Mouse (Mus musculus): ENCODE data around the gene Cobl. TPM values are rescaled to one million over a fixed set of nuclear protein-coding genes. Genes with fewer than 3 reads are reported as not detected.

Cobl gene
- total RNA-seq, 1 experiment: 36.5 TPM

- no peak for TF ChIP-seq CHD2 (IDR thresholded peaks at IDR 0.05; ENCODE audit: low read depth, low read length)
- no peak for TF ChIP-seq ZC3H11A (IDR thresholded peaks at IDR 0.05; ENCODE audit: borderline replicate concordance, low read depth, low read length)
- DNase-seq (ENCODE audit: low read depth, low spot score): no peak
- in situ Hi-C loops (cut with MboI; ENCODE audit: low sequenced_read_pairs in 2 of 2, unreplicated experiment in 2 of 2): no loop called here
These were observed 19.5 kb downstream of the Cobl start for GRCm38 (mm10) chr11:12445222-12445621.

GRCm38 (mm10) chr11:12444215-12444614 is 20.5 kb downstream of the Cobl start:
- no peak for DNase-seq (ENCODE audit: low read depth, low spot score)
- no peak for TF ChIP-seq ZC3H11A (IDR thresholded peaks at IDR 0.05; ENCODE audit: borderline replicate concordance, low read depth, low read length)
- no peak for TF ChIP-seq ZNF384 (IDR thresholded peaks at IDR 0.05; ENCODE audit: low read depth, low read length)
- TF ChIP-seq CHD2 (IDR thresholded peaks at IDR 0.05; ENCODE audit: low read depth, low read length): no peak
- TF ChIP-seq MAFK (IDR thresholded peaks at IDR 0.05; ENCODE audit: insufficient read depth, low read depth, low read length): no peak
- no peak for TF ChIP-seq HCFC1 (IDR thresholded peaks at IDR 0.05; ENCODE audit: borderline replicate concordance, insufficient read depth, low read length)
- Histone ChIP-seq H3K36me3 (ENCODE audit: control insufficient read depth, insufficient read depth, low read length, poor library complexity, severe bottlenecking) (no peaks in the 10 kb centered on the region; the same call in 1 of the 2 replicates), H3K4me3 (ENCODE audit: insufficient read depth in 1 of 2, low read depth in 1 of 2, low read length in 2 of 2, poor library complexity in 1 of 2, severe bottlenecking in 1 of 2) (no peak overlapping the region), H3K27ac (ENCODE audit: insufficient read depth, low read depth, low read length, poor library complexity, severe bottlenecking) (no peak overlapping the region), H3K9ac (ENCODE audit: insufficient read depth, low read depth, low read length, poor library complexity, severe bottlenecking) (no peak overlapping the region), H3K4me1 (ENCODE audit: control insufficient read depth in 2 of 2, insufficient read depth in 2 of 2, low read length in 2 of 2, poor library complexity in 1 of 2) (peaks cover 6% of the 10 kb centered on the region in 2 experiments; a peak in 3 of 4 replicates), H3K9me3 (ENCODE audit: control insufficient read depth, insufficient read depth, low read depth, low read length) (no peaks in the 10 kb centered on the region)
- in situ Hi-C loops (cut with MboI; ENCODE audit: low sequenced_read_pairs in 2 of 2, unreplicated experiment in 2 of 2): no loop called here

More at GRCm38 (mm10) chr11:12445222-12445621, 19.5 kb downstream of the Cobl start:
- Histone ChIP-seq H3K4me1 (ENCODE audit: control insufficient read depth in 2 of 2, insufficient read depth in 2 of 2, low read length in 2 of 2, poor library complexity in 1 of 2) (peaks cover 6% of the 10 kb centered on the region in 2 experiments; a peak in 3 of 4 replicates), H3K4me3 (ENCODE audit: insufficient read depth in 1 of 2, low read depth in 1 of 2, low read length in 2 of 2, poor library complexity in 1 of 2, severe bottlenecking in 1 of 2) (no peak overlapping the region), H3K9ac (ENCODE audit: insufficient read depth, low read depth, low read length, poor library complexity, severe bottlenecking) (no peak overlapping the region), H3K27ac (ENCODE audit: insufficient read depth, low read depth, low read length, poor library complexity, severe bottlenecking) (no peak overlapping the region), H3K9me3 (ENCODE audit: control insufficient read depth, insufficient read depth, low read depth, low read length) (no peaks in the 10 kb centered on the region), H3K36me3 (ENCODE audit: control insufficient read depth, insufficient read depth, low read length, poor library complexity, severe bottlenecking) (no peaks in the 10 kb centered on the region; the same call in 1 of the 2 replicates)

- Histone ChIP-seq H3K9ac (ENCODE audit: insufficient read depth, low read depth, low read length, poor library complexity, severe bottlenecking) (no peak overlapping the region), H3K4me1 (ENCODE audit: control insufficient read depth in 2 of 2, insufficient read depth in 2 of 2, low read length in 2 of 2, poor library complexity in 1 of 2) (peaks cover 6% of the 10 kb centered on the region in 2 experiments; a peak in 3 of 4 replicates), H3K4me3 (ENCODE audit: insufficient read depth in 1 of 2, low read depth in 1 of 2, low read length in 2 of 2, poor library complexity in 1 of 2, severe bottlenecking in 1 of 2) (no peak overlapping the region), H3K36me3 (ENCODE audit: control insufficient read depth, insufficient read depth, low read length, poor library complexity, severe bottlenecking) (no peaks in the 10 kb centered on the region; the same call in 1 of the 2 replicates), H3K9me3 (ENCODE audit: control insufficient read depth, insufficient read depth, low read depth, low read length) (no peaks in the 10 kb centered on the region), H3K27ac (ENCODE audit: insufficient read depth, low read depth, low read length, poor library complexity, severe bottlenecking) (no peak overlapping the region)
- in situ Hi-C loops (cut with MboI; ENCODE audit: low sequenced_read_pairs in 2 of 2, unreplicated experiment in 2 of 2): no loop called here
- no peak for DNase-seq (ENCODE audit: low read depth, low spot score)
- TF ChIP-seq CHD2 (IDR thresholded peaks at IDR 0.05; ENCODE audit: low read depth, low read length): no peak
- no peak for TF ChIP-seq HCFC1 (IDR thresholded peaks at IDR 0.05; ENCODE audit: borderline replicate concordance, insufficient read depth, low read length)
- TF ChIP-seq ZNF384 (IDR thresholded peaks at IDR 0.05; ENCODE audit: low read depth, low read length): no peak
- no peak for TF ChIP-seq MAFK (IDR thresholded peaks at IDR 0.05; ENCODE audit: insufficient read depth, low read depth, low read length)
- TF ChIP-seq ZC3H11A (IDR thresholded peaks at IDR 0.05; ENCODE audit: borderline replicate concordance, low read depth, low read length): no peak
These were observed 21.1 kb downstream of the Cobl start for GRCm38 (mm10) chr11:12443614-12444013.

- no peak for DNase-seq (ENCODE audit: low read depth, low spot score)
- no peaks in the 10 kb centered on the region; the same call in 1 of the 2 replicates for H3K36me3 ChIP-seq (ENCODE audit: control insufficient read depth, insufficient read depth, low read length, poor library complexity, severe bottlenecking)
- no peak overlapping the region for H3K4me3 ChIP-seq (ENCODE audit: insufficient read depth in 1 of 2, low read depth in 1 of 2, low read length in 2 of 2, poor library complexity in 1 of 2, severe bottlenecking in 1 of 2)
- in situ Hi-C loops (cut with MboI; ENCODE audit: low sequenced_read_pairs in 2 of 2, unreplicated experiment in 2 of 2): no loop called here
- no peaks in the 10 kb centered on the region for H3K9me3 ChIP-seq (ENCODE audit: control insufficient read depth, insufficient read depth, low read depth, low read length)
- H3K4me1 ChIP-seq (ENCODE audit: control insufficient read depth in 2 of 2, insufficient read depth in 2 of 2, low read length in 2 of 2, poor library complexity in 1 of 2): peaks cover 6% of the 10 kb centered on the region in 2 experiments; a peak in 3 of 4 replicates
- TF ChIP-seq ZNF384 (IDR thresholded peaks at IDR 0.05; ENCODE audit: low read depth, low read length) (no peak), CHD2 (IDR thresholded peaks at IDR 0.05; ENCODE audit: low read depth, low read length) (no peak), MAFK (IDR thresholded peaks at IDR 0.05; ENCODE audit: insufficient read depth, low read depth, low read length) (no peak), ZC3H11A (IDR thresholded peaks at IDR 0.05; ENCODE audit: borderline replicate concordance, low read depth, low read length) (no peak)
- H3K9ac ChIP-seq (ENCODE audit: insufficient read depth, low read depth, low read length, poor library complexity, severe bottlenecking): no peak overlapping the region
- no peak overlapping the region for H3K27ac ChIP-seq (ENCODE audit: insufficient read depth, low read depth, low read length, poor library complexity, severe bottlenecking)
These were observed 21.6 kb downstream of the Cobl start for GRCm38 (mm10) chr11:12443185-12443584.

GRCm38 (mm10) chr11:12442283-12442682 is 22.5 kb downstream of the Cobl start:
- Histone ChIP-seq H3K9ac (ENCODE audit: insufficient read depth, low read depth, low read length, poor library complexity, severe bottlenecking) (no peak overlapping the region), H3K27ac (ENCODE audit: insufficient read depth, low read depth, low read length, poor library complexity, severe bottlenecking) (no peak overlapping the region), H3K4me3 (ENCODE audit: insufficient read depth in 1 of 2, low read depth in 1 of 2, low read length in 2 of 2, poor library complexity in 1 of 2, severe bottlenecking in 1 of 2) (no peak overlapping the region), H3K4me1 (ENCODE audit: control insufficient read depth in 2 of 2, insufficient read depth in 2 of 2, low read length in 2 of 2, poor library complexity in 1 of 2) (peaks cover 6% of the 10 kb centered on the region in 2 experiments; a peak in 3 of 4 replicates), H3K36me3 (ENCODE audit: control insufficient read depth, insufficient read depth, low read length, poor library complexity, severe bottlenecking) (no peaks in the 10 kb centered on the region; the same call in 1 of the 2 replicates), H3K9me3 (ENCODE audit: control insufficient read depth, insufficient read depth, low read depth, low read length) (no peaks in the 10 kb centered on the region)
- no peak for DNase-seq (ENCODE audit: low read depth, low spot score)
- in situ Hi-C loops (cut with MboI; ENCODE audit: low sequenced_read_pairs in 2 of 2, unreplicated experiment in 2 of 2): no loop called here
- TF ChIP-seq CHD2 (IDR thresholded peaks at IDR 0.05; ENCODE audit: low read depth, low read length): no peak
- no peak for TF ChIP-seq HCFC1 (IDR thresholded peaks at IDR 0.05; ENCODE audit: borderline replicate concordance, insufficient read depth, low read length)
- no peak for TF ChIP-seq MAFK (IDR thresholded peaks at IDR 0.05; ENCODE audit: insufficient read depth, low read depth, low read length)
- TF ChIP-seq ZC3H11A (IDR thresholded peaks at IDR 0.05; ENCODE audit: borderline replicate concordance, low read depth, low read length): no peak
- TF ChIP-seq ZNF384 (IDR thresholded peaks at IDR 0.05; ENCODE audit: low read depth, low read length): no peak
